Mouse (Mus musculus) G1E (cell line): ENCODE data around the gene Hmbs. TPM values are rescaled to one million over a fixed set of nuclear protein-coding genes. Genes with fewer than 3 reads are reported as not detected.
A peak's percentile ranks its signal among the peaks of the same experiment; 100 is the strongest.

Source experiments
- ATAC-seq: 2 replicates; pipeline ENCODE4 v1.8.0; 2016; ENCODE audit warnings: mild to moderate bottlenecking; ENCODE audit not compliant: insufficient number of reproducible peaks, poor library complexity, low FRiP score, severe bottlenecking; ENCODE audit errors: extremely low read depth
- DNase-seq: peaks from one replicate; pipeline ENCODE4 v3.0.0; 2012; ENCODE audit warnings: low spot score
- H3K27me3 ChIP-seq: 2 replicates; pipeline ENCODE4 v1.6.1; 2012; ENCODE audit warnings: mild to moderate bottlenecking, low read length, inconsistent platforms; ENCODE audit not compliant: insufficient read depth
- H3K36me3 ChIP-seq: replicated peaks from 2 replicates; pipeline ENCODE3; 2012; ENCODE audit warnings: mild to moderate bottlenecking, inconsistent platforms
- H3K4me1 ChIP-seq: 2 replicates; pipeline ENCODE4 v1.6.1; 2012; ENCODE audit warnings: low read depth, low read length, inconsistent platforms, mixed read lengths; ENCODE audit not compliant: insufficient read depth
- H3K4me3 ChIP-seq: 2 replicates; pipeline ENCODE4 v1.5.1; 2012; ENCODE audit warnings: low read depth, mild to moderate bottlenecking, inconsistent platforms, low read length, moderate library complexity, mixed read lengths
- H3K9me3 ChIP-seq: replicated peaks from 2 replicates; pipeline ENCODE4 v1.6.1; 2012; ENCODE audit warnings: inconsistent platforms
- CTCF ChIP-seq: IDR thresholded peaks from 2 replicates; pipeline ENCODE4 v1.5.1; 2012; ENCODE audit warnings: low read depth, low read length, inconsistent platforms, mixed read lengths
- GATA1 ChIP-seq: IDR thresholded peaks from 2 replicates; pipeline ENCODE4 v1.6.1; 2012; ENCODE audit warnings: borderline replicate concordance, low read length, inconsistent platforms, mixed read lengths
- GATA2 ChIP-seq: IDR thresholded peaks from 2 replicates; pipeline ENCODE4 v1.6.1; 2012; ENCODE audit warnings: low read depth, low read length, inconsistent platforms, borderline replicate concordance
- POLR2AphosphoS5 ChIP-seq: IDR thresholded peaks from 2 replicates; pipeline ENCODE4 v1.6.1; 2012; ENCODE audit warnings: low read depth, low read length, inconsistent platforms; ENCODE audit not compliant: insufficient replicate concordance
- TAL1 ChIP-seq: conservative IDR thresholded peaks from 2 replicates; pipeline ENCODE4 v1.6.1; 2012; ENCODE audit warnings: low read depth, low read length, inconsistent platforms, mixed read lengths
- polyA plus RNA-seq: library from polyadenylated mRNA; stranded (reverse); fragments of >175 nt; gene quantifications from 2 replicates; pipeline ENCODE4 v1.2.3, GENCODE M21; 2012
- total RNA-seq, 2 experiments: library from RNA; stranded (forward) in 1 of 2; stranded (reverse) in 1 of 2; fragments of 200-1000 nt in 1 of 2; fragments of >200 nt in 1 of 2; fragmentation: Nextera tagmentation in 1 of 2; gene quantifications; 2 replicates each; pipeline ENCODE4 v1.2.3; 2014 to 2017

Gene Hmbs
- total and polyA plus RNA-seq, 3 experiments: 90.1 to 175 (median 108) TPM

- Histone ChIP-seq H3K4me3 (peak overlapping the region; percentile 89; the same call in 1 of the 2 replicates), H3K27me3 (no peaks in the 10 kb centered on the region), H3K4me1 (peaks cover 43% of the 10 kb centered on the region), H3K9me3 (no peaks in the 10 kb centered on the region), H3K36me3 (peaks cover 46% of the 10 kb centered on the region)
- ATAC-seq (no peak), DNase-seq (no peak)
- TF ChIP-seq CTCF: no peak
- no peak for TF ChIP-seq GATA2
- TF ChIP-seq GATA1: no peak
- no peak for TF ChIP-seq POLR2AphosphoS5
- no peak for TF ChIP-seq TAL1
Observed at GRCm38 (mm10) chr9:44318076-44318825, 25.8 kb downstream of the Hmbs start.

GRCm38 (mm10) chr9:44317452-44317851, 26.6 kb downstream of the Hmbs start:
- no peak for TF ChIP-seq CTCF
- no peak for TF ChIP-seq GATA2
- no peak for TF ChIP-seq POLR2AphosphoS5
- TF ChIP-seq TAL1: no peak
- TF ChIP-seq GATA1: no peak
- H3K4me1 ChIP-seq: peaks cover 43% of the 10 kb centered on the region
- H3K36me3 ChIP-seq: peaks cover 54% of the 10 kb centered on the region
- DNase-seq (no peak), ATAC-seq (no peak)
- no peaks in the 10 kb centered on the region for H3K27me3 ChIP-seq
- H3K4me3 ChIP-seq: no peak overlapping the region
- no peaks in the 10 kb centered on the region for H3K9me3 ChIP-seq

GRCm38 (mm10) chr9:44314910-44315309, 29.1 kb downstream of the Hmbs start:
- H3K4me3 ChIP-seq: no peak overlapping the region
- no peak for DNase-seq
- TF ChIP-seq GATA1 (no peak), POLR2AphosphoS5 (no peak), GATA2 (no peak), TAL1 (no peak)
- no peaks in the 10 kb centered on the region for H3K27me3 ChIP-seq
- ATAC-seq: no peak
- H3K4me1 ChIP-seq: peaks cover 29% of the 10 kb centered on the region
- H3K36me3 ChIP-seq: peaks cover 76% of the 10 kb centered on the region
- no peaks in the 10 kb centered on the region for H3K9me3 ChIP-seq

GRCm38 (mm10) chr9:44314257-44314547, 29.8 kb downstream of the Hmbs start:
- TF ChIP-seq GATA2: no peak
- no peak for TF ChIP-seq GATA1
- TF ChIP-seq CTCF: no peak
- TF ChIP-seq POLR2AphosphoS5: no peak
- no peak for TF ChIP-seq TAL1
- Histone ChIP-seq H3K4me3 (no peak overlapping the region), H3K36me3 (peaks cover 80% of the 10 kb centered on the region), H3K4me1 (peaks cover 24% of the 10 kb centered on the region), H3K27me3 (no peaks in the 10 kb centered on the region), H3K9me3 (no peaks in the 10 kb centered on the region)
- ATAC-seq (no peak), DNase-seq (no peak)

GRCm38 (mm10) chr9:44313476-44314256, 30.4 kb downstream of the Hmbs start:
- no peak for TF ChIP-seq GATA2
- no peak for TF ChIP-seq TAL1
- no peak for TF ChIP-seq POLR2AphosphoS5
- TF ChIP-seq GATA1: no peak
- TF ChIP-seq CTCF: no peak
- DNase-seq (no peak), ATAC-seq (no peak)
- Histone ChIP-seq H3K4me3 (no peak overlapping the region), H3K4me1 (peaks cover 18% of the 10 kb centered on the region), H3K27me3 (no peaks in the 10 kb centered on the region), H3K9me3 (no peaks in the 10 kb centered on the region), H3K36me3 (peaks cover 80% of the 10 kb centered on the region)
